Mouse (Mus musculus) intestine, embryonic 14.5 days (tissue): ENCODE results near the gene Inpp5d. TPM values are rescaled to one million over a fixed set of nuclear protein-coding genes. Genes with fewer than 3 reads are reported as not detected.

ENCODE experiments used
- ATAC-seq: fragments of 200-750 bp; cut with Nextera tagmentation; replicated peaks from 2 replicates; pipeline ENCODE4 v1.8.0; 2017; ENCODE audit warnings: low read depth, moderate number of reproducible peaks, moderate TSS enrichment, moderate library complexity; ENCODE audit not compliant: low FRiP score, low TSS enrichment
- DNase-seq: peaks from one replicate; pipeline ENCODE4 v3.0.0-alpha.2; 2018; ENCODE audit warnings: low spot score
- H3K27ac ChIP-seq: fragments of 300-500 bp; sonication (generic); 2 replicates; pipeline ENCODE4 v1.5.1; 2014; ENCODE audit warnings: low read depth, mild to moderate bottlenecking, control low read depth
- H3K27me3 ChIP-seq: fragments of 300-500 bp; sonication (generic); replicated peaks from 2 replicates; pipeline ENCODE4 v1.6.1; 2014; ENCODE audit warnings: low read length, control low read depth; ENCODE audit not compliant: control insufficient read depth, insufficient read depth
- H3K36me3 ChIP-seq: fragments of 300-500 bp; sonication (generic); 2 replicates; pipeline ENCODE4 v1.6.1; 2014; ENCODE audit warnings: low read length, control low read depth; ENCODE audit not compliant: control insufficient read depth, insufficient read depth
- H3K4me1 ChIP-seq: fragments of 300-500 bp; sonication (generic); replicated peaks from 2 replicates; pipeline ENCODE4 v1.6.1; 2014; ENCODE audit warnings: low read length, control low read depth, mixed read lengths; ENCODE audit not compliant: control insufficient read depth, insufficient read depth
- H3K4me2 ChIP-seq: fragments of 300-500 bp; sonication (generic); 2 replicates; pipeline ENCODE4 v1.6.1; 2014; ENCODE audit warnings: low read length
- H3K4me3 ChIP-seq: fragments of 300-500 bp; sonication (generic); 2 replicates; pipeline ENCODE4 v1.5.1; 2014; ENCODE audit warnings: low read depth, low read length, control low read depth, mixed read lengths
- H3K9ac ChIP-seq: fragments of 300-500 bp; sonication (generic); 2 replicates; pipeline ENCODE4 v1.6.1; 2014; ENCODE audit warnings: mild to moderate bottlenecking, low read length
- H3K9me3 ChIP-seq: fragments of 300-500 bp; sonication (generic); 2 replicates; pipeline ENCODE4 v1.6.1; 2016; ENCODE audit warnings: low read length, control low read depth; ENCODE audit not compliant: control insufficient read depth
- WGBS: fragments of 180-500 bp; shearing (Covaris S2); extraction: QIAGEN DNeasy Blood & Tissue Kit; methylation state at CpG from one replicate; pipeline ENCODE4 v1.1.7; 2014; 5-methylcytosine and 5-hydroxymethylcytosine counted together
- polyA plus RNA-seq: library from polyadenylated mRNA; unstranded; fragments of >200 nt; fragmentation: Nextera tagmentation; extraction: Ambion mirVana; gene quantifications from 2 replicates; pipeline ENCODE4 v1.2.1, GENCODE M21; 2014

Gene Inpp5d
- polyA plus RNA-seq, 1 experiment from 2014 or later = 8.2 TPM

- no peaks in the 10 kb centered on the region for H3K4me1 ChIP-seq
- no peaks in the 10 kb centered on the region for H3K27me3 ChIP-seq
- H3K36me3 ChIP-seq = no peaks in the 10 kb centered on the region
- H3K9ac ChIP-seq = no peak overlapping the region
- DNase-seq = no peak
- no peak for ATAC-seq
- no peaks in the 10 kb centered on the region for H3K9me3 ChIP-seq
- 61% methylated on average over 3 of the region's 3 CpGs for WGBS
- H3K4me3 ChIP-seq = no peak overlapping the region
- H3K27ac ChIP-seq = no peak overlapping the region
- no peak overlapping the region for H3K4me2 ChIP-seq
These were observed 25.9 kb upstream of the Inpp5d start for GRCm38 (mm10) chr1:87594261-87594660.

- no peaks in the 10 kb centered on the region for H3K4me1 ChIP-seq
- H3K4me3 ChIP-seq = no peak overlapping the region
- ATAC-seq (no peak), DNase-seq (no peak)
- WGBS = 92% methylated on average over 10 of the region's 10 CpGs
- H3K4me2 ChIP-seq = no peak overlapping the region
- no peaks in the 10 kb centered on the region for H3K27me3 ChIP-seq
- H3K9me3 ChIP-seq = no peaks in the 10 kb centered on the region
- no peak overlapping the region for H3K9ac ChIP-seq
- no peak overlapping the region for H3K27ac ChIP-seq
- no peaks in the 10 kb centered on the region for H3K36me3 ChIP-seq
These were observed 25.4 kb upstream of the Inpp5d start for GRCm38 (mm10) chr1:87594671-87595070.

DNA sequence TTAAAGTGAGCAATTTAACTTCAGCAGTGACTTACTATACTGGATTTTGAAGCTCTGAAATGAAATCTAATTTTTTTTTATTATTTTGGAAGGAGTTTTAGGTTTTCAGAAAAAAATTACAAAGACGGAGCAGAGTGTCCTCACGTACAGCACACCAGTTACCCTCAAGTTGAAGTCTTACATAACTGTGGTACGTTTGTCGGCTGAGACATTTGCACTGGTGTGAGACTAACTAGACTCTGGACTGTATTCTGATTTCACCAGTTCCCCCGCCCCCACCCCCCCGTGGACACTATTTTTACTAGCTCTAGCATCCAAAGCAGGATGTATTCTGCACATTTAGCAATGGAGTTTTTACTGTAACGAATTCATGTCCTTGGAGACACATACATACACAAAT lies 19.6 kb upstream of the Inpp5d start:
- H3K27me3 ChIP-seq = no peaks in the 10 kb centered on the region
- ATAC-seq (no peak), DNase-seq (no peak)
- H3K9ac ChIP-seq = no peak overlapping the region
- H3K4me2 ChIP-seq = no peak overlapping the region
- no peak overlapping the region for H3K27ac ChIP-seq
- no peaks in the 10 kb centered on the region for H3K4me1 ChIP-seq
- no peaks in the 10 kb centered on the region for H3K36me3 ChIP-seq
- no peak overlapping the region for H3K4me3 ChIP-seq
- 75% methylated on average over 7 of the region's 7 CpGs for WGBS
- no peaks in the 10 kb centered on the region for H3K9me3 ChIP-seq

DNA sequence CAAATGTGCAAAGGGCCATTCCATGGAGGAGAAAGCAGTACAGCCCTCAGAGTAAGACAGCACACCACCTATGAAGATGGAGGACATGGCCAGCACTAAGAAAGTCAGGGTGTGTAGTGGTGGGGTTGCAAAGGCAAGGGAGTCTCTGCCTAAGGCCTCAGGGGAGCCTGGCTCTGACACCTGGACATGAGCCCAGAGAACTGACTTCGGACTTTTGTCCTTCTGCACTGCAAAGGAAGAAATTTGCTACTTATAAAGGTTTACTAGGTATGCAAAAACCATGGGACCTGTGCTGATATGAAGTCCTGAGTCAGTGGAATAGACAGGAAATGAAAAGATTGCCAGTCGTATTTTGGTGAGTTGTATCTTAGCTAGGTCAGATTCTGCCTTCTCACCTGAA lies 18.3 kb upstream of the Inpp5d start:
- H3K27ac ChIP-seq = no peak overlapping the region
- H3K4me2 ChIP-seq = no peak overlapping the region
- no peak overlapping the region for H3K4me3 ChIP-seq
- DNase-seq (no peak), ATAC-seq (no peak)
- no peaks in the 10 kb centered on the region for H3K36me3 ChIP-seq
- WGBS = 75% methylated on average over 2 of the region's 2 CpGs
- H3K9me3 ChIP-seq = no peaks in the 10 kb centered on the region
- no peaks in the 10 kb centered on the region for H3K4me1 ChIP-seq
- H3K27me3 ChIP-seq = no peaks in the 10 kb centered on the region
- H3K9ac ChIP-seq = no peak overlapping the region

DNA sequence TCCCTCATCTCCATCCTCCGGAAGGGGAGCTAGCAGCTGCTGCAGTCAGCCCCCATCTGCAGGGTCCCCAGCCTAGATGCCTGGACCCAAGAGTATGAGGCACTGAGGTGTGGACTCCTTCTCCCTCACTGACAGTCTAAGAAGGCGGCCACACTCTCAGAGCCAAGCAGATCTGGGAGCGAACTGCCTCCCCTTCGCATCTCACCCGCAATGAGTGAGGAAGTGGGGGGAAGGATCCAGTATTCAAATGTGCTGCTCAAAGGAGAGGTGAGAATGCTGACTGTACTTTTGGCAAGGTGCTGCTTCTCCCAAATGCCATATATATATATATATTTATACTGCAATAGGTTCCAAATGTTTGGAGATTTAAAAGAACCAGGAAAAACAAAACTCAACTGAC lies 16.7 kb upstream of the Inpp5d start:
- Histone ChIP-seq H3K27me3 (no peaks in the 10 kb centered on the region), H3K9ac (no peak overlapping the region), H3K4me3 (no peak overlapping the region), H3K36me3 (no peaks in the 10 kb centered on the region), H3K27ac (no peak overlapping the region), H3K9me3 (no peaks in the 10 kb centered on the region), H3K4me1 (no peaks in the 10 kb centered on the region), H3K4me2 (no peak overlapping the region)
- ATAC-seq (no peak), DNase-seq (no peak)
- WGBS = 83% methylated on average over 5 of the region's 5 CpGs

GRCm38 (mm10) chr1:87605296-87605695 lies 14.8 kb upstream of the Inpp5d start:
- WGBS = 85% methylated on average over 2 of the region's 2 CpGs
- ATAC-seq = no peak
- no peak overlapping the region for H3K4me2 ChIP-seq

GRCm38 (mm10) chr1:87607385-87608091 lies 12.6 kb upstream of the Inpp5d start:
- Histone ChIP-seq H3K9me3 (no peaks in the 10 kb centered on the region), H3K4me1 (no peaks in the 10 kb centered on the region), H3K9ac (no peak overlapping the region), H3K4me2 (no peak overlapping the region), H3K27me3 (no peaks in the 10 kb centered on the region), H3K27ac (no peak overlapping the region), H3K4me3 (no peak overlapping the region), H3K36me3 (no peaks in the 10 kb centered on the region)
- DNase-seq (no peak), ATAC-seq (no peak)
- 75% methylated on average over 21 of the region's 21 CpGs for WGBS

More at GRCm38 (mm10) chr1:87605296-87605695, 14.8 kb upstream of the Inpp5d start:
- DNase-seq = no peak
- Histone ChIP-seq H3K9ac (no peak overlapping the region), H3K4me3 (no peak overlapping the region), H3K36me3 (no peaks in the 10 kb centered on the region), H3K27ac (no peak overlapping the region), H3K27me3 (no peaks in the 10 kb centered on the region), H3K4me1 (no peaks in the 10 kb centered on the region), H3K9me3 (no peaks in the 10 kb centered on the region)

DNA sequence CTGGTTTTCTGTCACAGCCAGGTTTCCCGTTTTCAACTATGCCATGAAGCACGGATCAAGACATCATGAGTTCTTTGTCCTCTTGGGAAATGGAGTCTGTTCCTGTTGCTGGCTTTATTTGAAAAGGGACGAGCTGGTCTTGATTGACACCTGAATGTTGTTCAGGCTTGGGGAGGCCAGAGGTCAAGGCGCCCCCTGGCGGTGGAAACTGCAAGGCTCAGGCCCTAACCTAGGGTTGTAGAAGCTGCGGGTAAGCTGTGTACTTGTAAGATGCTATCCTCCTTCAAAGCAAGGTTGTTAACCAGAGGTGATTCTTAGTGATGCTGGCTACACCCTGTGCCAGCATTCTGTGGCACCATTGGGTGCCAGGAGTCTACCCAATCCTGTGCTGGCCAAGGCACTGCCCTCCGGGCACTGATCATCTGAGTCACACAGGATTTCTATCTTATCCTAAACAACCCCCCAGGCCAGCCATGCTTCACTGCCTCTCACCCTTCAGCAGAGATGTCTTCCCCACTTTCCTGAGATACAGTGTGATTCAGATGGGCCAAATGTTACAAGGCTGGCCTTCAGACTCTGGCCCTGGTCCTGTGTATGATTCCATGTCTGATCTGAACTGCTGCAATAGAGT lies 11.6 kb upstream of the Inpp5d start:
- whole genome bisulfite sequencing = 39% methylated on average over 7 of the region's 7 CpGs
- peak; percentile 82 for DNase-seq
- H3K4me1 ChIP-seq = no peaks in the 10 kb centered on the region
- ATAC-seq = no peak
- H3K9me3 ChIP-seq = no peaks in the 10 kb centered on the region
- no peaks in the 10 kb centered on the region for H3K27me3 ChIP-seq
- H3K4me3 ChIP-seq = no peak overlapping the region
- no peak overlapping the region for H3K27ac ChIP-seq
- H3K36me3 ChIP-seq = no peaks in the 10 kb centered on the region
- no peak overlapping the region for H3K9ac ChIP-seq
- no peak overlapping the region for H3K4me2 ChIP-seq
